Mouse (Mus musculus) forebrain, embryonic 12.5 days (tissue): ENCODE measurements around the gene Celsr1. TPM values are rescaled to one million over a fixed set of nuclear protein-coding genes. Genes with fewer than 3 reads are reported as not detected.

Experiments used
- ATAC-seq: fragments of 200-750 bp; cut with Nextera tagmentation; 2 replicates; pipeline ENCODE4 v1.8.0; 2017; ENCODE audit warnings: moderate TSS enrichment; ENCODE audit not compliant: low FRiP score
- H3K27ac ChIP-seq: fragments of 300-500 bp; sonication (generic); 2 replicates; pipeline ENCODE4 v1.5.1; 2016; ENCODE audit warnings: mild to moderate bottlenecking
- H3K27me3 ChIP-seq: fragments of 300-500 bp; sonication (generic); 2 replicates; pipeline ENCODE4 v1.6.1; 2016; ENCODE audit warnings: mild to moderate bottlenecking
- H3K36me3 ChIP-seq: fragments of 300-500 bp; sonication (generic); replicated peaks from 2 replicates; pipeline ENCODE4 v1.6.1; 2016; ENCODE audit warnings: mild to moderate bottlenecking
- H3K4me1 ChIP-seq: fragments of 300-500 bp; sonication (generic); 2 replicates; pipeline ENCODE4 v1.6.1; 2016
- H3K4me2 ChIP-seq: fragments of 300-500 bp; sonication (generic); 2 replicates; pipeline ENCODE4 v1.6.1; 2016; ENCODE audit warnings: mild to moderate bottlenecking, moderate library complexity
- H3K4me3 ChIP-seq: fragments of 300-500 bp; sonication (generic); replicated peaks from 2 replicates; pipeline ENCODE4 v1.5.1; 2016; ENCODE audit warnings: mild to moderate bottlenecking
- H3K9ac ChIP-seq: fragments of 300-500 bp; sonication (generic); 2 replicates; pipeline ENCODE4 v1.6.1; 2016; ENCODE audit warnings: mild to moderate bottlenecking
- H3K9me3 ChIP-seq: fragments of 300-500 bp; sonication (generic); 2 replicates; pipeline ENCODE4 v1.6.1; 2016
- WGBS: fragments of 180-500 bp; shearing (Covaris S2); methylation state at CpG from one replicate; pipeline ENCODE4 v1.1.7; 2016; 5-methylcytosine and 5-hydroxymethylcytosine counted together
- polyA plus RNA-seq: library from polyadenylated mRNA; unstranded; fragments of >200 nt; fragmentation: Nextera tagmentation; extraction: Ambion mirVana; gene quantifications from 2 replicates; pipeline ENCODE4 v1.2.1, GENCODE M21; 2016

Gene Celsr1
- polyA plus RNA-seq, 1 experiment from 2014 or later, result 7.9 TPM

DNA sequence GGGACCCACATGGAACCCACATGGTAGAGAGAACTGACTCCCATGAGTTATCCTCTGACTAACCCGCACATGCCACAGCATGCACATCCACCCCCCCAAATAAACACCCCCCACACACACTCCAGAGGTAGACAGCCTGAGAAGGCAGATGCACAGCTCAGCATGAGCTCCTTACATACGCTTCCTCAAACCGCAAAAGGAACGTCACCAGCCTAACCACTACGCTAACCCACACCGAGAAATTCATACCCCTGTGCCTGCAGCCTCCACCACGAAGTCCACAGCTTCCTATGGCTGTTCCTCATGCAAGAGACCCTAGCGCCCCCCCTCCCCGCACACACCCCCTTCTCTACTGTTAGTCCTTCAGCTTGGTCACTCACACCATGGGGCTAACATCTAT is 11.6 kb downstream of the Celsr1 start:
- no peak for ATAC-seq
- H3K27me3 ChIP-seq, result no peaks in the 10 kb centered on the region
- no peak overlapping the region for H3K9ac ChIP-seq
- peaks cover 17% of the 10 kb centered on the region for H3K36me3 ChIP-seq
- 79% methylated on average over 9 of the region's 9 CpGs for WGBS
- no peak overlapping the region for H3K4me2 ChIP-seq
- no peak overlapping the region for H3K4me3 ChIP-seq
- H3K27ac ChIP-seq, result no peak overlapping the region
- H3K9me3 ChIP-seq, result 0 out of 2 replicates have a peak, but pooled peaks cover 5% of the 10 kb centered on the region
- peaks cover 9% of the 10 kb centered on the region; the same call in 1 of the 2 replicates for H3K4me1 ChIP-seq

- H3K4me3 ChIP-seq, result no peak overlapping the region
- WGBS, result 87% methylated on average over 9 of the region's 9 CpGs
- H3K9me3 ChIP-seq, result 0 out of 2 replicates have a peak, but pooled peaks cover 5% of the 10 kb centered on the region
- H3K4me1 ChIP-seq, result peaks cover 9% of the 10 kb centered on the region; the same call in 1 of the 2 replicates
- no peak overlapping the region for H3K27ac ChIP-seq
- H3K9ac ChIP-seq, result no peak overlapping the region
- ATAC-seq, result no peak
- no peak overlapping the region for H3K4me2 ChIP-seq
- H3K36me3 ChIP-seq, result peaks cover 13% of the 10 kb centered on the region; the same call in 1 of the 2 replicates
- no peaks in the 10 kb centered on the region for H3K27me3 ChIP-seq
Measured at GRCm38 (mm10) chr15:86021301-86021700, 12.3 kb downstream of the Celsr1 start.

DNA sequence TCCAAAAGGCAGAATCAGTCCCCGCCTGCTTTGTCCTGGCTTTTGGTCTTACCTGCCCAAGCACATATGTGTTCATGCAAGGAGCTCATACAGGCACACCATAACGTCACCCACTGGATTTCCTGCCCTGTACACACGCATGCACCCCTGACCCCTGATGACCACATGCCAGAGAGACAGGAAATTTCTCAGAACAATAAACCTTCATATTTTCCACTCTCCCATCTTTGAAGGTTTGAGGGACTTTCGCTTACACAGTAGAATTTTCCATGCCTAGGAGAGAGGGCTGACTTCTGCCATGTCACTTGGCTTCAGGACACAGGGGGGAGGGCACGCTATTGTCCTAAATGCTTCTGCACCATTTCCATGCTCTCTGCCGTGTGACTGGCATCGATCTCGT is 13.6 kb downstream of the Celsr1 start:
- Histone ChIP-seq H3K27ac (no peak overlapping the region), H3K9me3 (0 out of 2 replicates have a peak, but pooled peaks cover 5% of the 10 kb centered on the region), H3K4me1 (peaks cover 15% of the 10 kb centered on the region; the same call in 1 of the 2 replicates), H3K27me3 (no peaks in the 10 kb centered on the region), H3K36me3 (peaks cover 16% of the 10 kb centered on the region; the same call in 1 of the 2 replicates), H3K4me2 (no peak overlapping the region), H3K4me3 (no peak overlapping the region), H3K9ac (no peak overlapping the region)
- ATAC-seq, result no peak
- WGBS, result 84% methylated on average over 8 of the region's 8 CpGs

DNA sequence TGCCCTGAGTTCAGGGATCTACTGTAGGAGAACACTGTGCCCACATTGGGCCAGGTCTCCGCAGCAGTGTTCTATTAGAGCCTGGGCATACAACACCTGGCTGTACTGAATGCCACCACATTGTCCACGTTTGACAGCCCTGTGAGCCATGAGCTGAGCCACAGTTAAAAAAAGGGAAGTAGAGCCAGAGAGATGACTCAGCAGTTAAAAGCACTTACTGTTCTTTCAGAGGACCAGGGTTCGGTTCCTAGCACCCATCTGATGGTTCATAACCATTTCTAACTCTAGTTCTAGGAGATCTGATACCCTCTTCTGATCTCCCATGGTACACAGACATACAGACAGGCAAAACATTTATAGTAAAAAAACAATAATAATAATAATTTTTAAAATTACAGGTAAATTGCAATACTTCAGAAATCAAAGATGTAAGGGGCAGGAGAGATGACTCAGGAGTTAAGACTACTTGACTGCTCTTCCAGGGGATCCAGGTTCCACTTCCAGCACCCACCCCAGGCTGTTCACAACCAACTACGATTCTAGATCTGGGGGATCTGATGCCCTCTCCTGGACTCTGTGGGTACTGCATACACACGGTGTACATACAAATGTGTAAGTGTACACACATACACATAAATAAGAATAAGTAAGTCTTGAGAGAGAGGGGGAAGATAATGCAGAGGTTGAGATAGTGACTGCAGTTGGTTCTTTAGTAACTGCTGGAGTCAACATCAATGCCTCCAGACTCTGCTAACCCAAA is 14.6 kb downstream of the Celsr1 start:
- H3K27ac ChIP-seq, result no peak overlapping the region
- 0 out of 2 replicates have a peak, but pooled peaks cover 5% of the 10 kb centered on the region for H3K9me3 ChIP-seq
- no peak overlapping the region for H3K9ac ChIP-seq
- H3K4me3 ChIP-seq, result no peak overlapping the region
- ATAC-seq, result no peak
- peaks cover 19% of the 10 kb centered on the region for H3K4me1 ChIP-seq
- H3K27me3 ChIP-seq, result no peaks in the 10 kb centered on the region
- H3K36me3 ChIP-seq, result peaks cover 16% of the 10 kb centered on the region; the same call in 1 of the 2 replicates
- 97% methylated on average over 5 of the region's 5 CpGs for WGBS
- H3K4me2 ChIP-seq, result no peak overlapping the region

- H3K9ac ChIP-seq, result no peak overlapping the region
Measured at GRCm38 (mm10) chr15:86017336-86017735, 16.2 kb downstream of the Celsr1 start.

GRCm38 (mm10) chr15:86015860-86016541 is 17.6 kb downstream of the Celsr1 start:
- 81% methylated on average over 13 of the region's 13 CpGs for WGBS
- 0 out of 2 replicates have a peak, but pooled peaks cover 5% of the 10 kb centered on the region for H3K9me3 ChIP-seq
- no peak overlapping the region for H3K9ac ChIP-seq

More at GRCm38 (mm10) chr15:86017336-86017735, 16.2 kb downstream of the Celsr1 start:
- Histone ChIP-seq H3K4me1 (peaks cover 34% of the 10 kb centered on the region), H3K36me3 (peaks cover 15% of the 10 kb centered on the region; the same call in 1 of the 2 replicates), H3K9me3 (0 out of 2 replicates have a peak, but pooled peaks cover 5% of the 10 kb centered on the region), H3K4me2 (no peak overlapping the region), H3K4me3 (no peak overlapping the region), H3K27ac (no peak overlapping the region), H3K27me3 (no peaks in the 10 kb centered on the region)
- no peak for ATAC-seq
- WGBS, result 96% methylated on average over 6 of the region's 6 CpGs

DNA sequence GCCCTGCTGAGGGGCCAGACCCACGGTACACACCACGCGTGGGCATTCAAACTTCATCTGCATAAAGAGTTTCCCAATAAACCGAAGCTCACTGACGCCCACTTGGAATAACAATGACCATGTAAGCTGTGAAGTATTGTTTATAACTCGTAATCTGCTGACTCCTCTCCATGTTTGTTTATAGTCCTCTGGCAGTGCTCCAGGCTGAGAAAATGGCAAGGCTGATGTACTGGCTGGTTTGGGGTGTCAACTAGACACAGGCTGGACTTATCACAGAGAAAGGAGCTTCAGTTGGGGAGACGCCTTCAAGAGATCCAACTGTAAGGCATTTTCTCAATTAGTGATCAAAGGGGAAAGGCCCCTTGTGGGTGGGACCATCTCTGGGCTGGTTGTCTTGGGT is 18.6 kb downstream of the Celsr1 start:
- Histone ChIP-seq H3K4me1 (peaks cover 29% of the 10 kb centered on the region), H3K36me3 (peaks cover 15% of the 10 kb centered on the region; the same call in 1 of the 2 replicates)
- 83% methylated on average over 7 of the region's 7 CpGs for WGBS

More at GRCm38 (mm10) chr15:86015860-86016541, 17.6 kb downstream of the Celsr1 start:
- no peak for ATAC-seq
- Histone ChIP-seq H3K27ac (no peak overlapping the region), H3K27me3 (no peaks in the 10 kb centered on the region), H3K4me1 (peaks cover 38% of the 10 kb centered on the region), H3K4me2 (no peak overlapping the region), H3K36me3 (peaks cover 15% of the 10 kb centered on the region; the same call in 1 of the 2 replicates), H3K4me3 (no peak overlapping the region)

DNA sequence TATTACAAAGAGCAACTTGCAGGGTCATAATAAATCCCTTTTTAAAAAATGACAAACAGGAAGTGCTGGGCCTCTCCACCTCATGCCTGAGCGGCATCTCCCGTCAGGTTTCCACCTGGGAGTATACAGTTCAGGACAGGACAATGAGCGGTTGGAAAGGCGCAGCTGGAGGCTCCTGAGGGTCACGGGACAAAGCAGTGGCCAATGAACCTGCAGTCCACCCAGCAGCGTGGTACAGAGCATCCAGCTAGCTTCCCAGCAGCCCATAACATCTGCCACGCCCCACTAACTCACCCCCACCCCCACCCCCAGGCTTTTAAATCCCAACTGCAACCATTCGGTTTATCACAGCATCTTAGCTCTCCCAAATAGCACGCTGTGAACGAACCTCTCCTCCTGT is 19.9 kb downstream of the Celsr1 start:
- Histone ChIP-seq H3K4me2 (peak overlapping the region; percentile 24), H3K4me3 (no peak overlapping the region), H3K4me1 (peaks cover 29% of the 10 kb centered on the region), H3K27ac (peak overlapping the region; percentile 61; the same call in 1 of the 2 replicates), H3K36me3 (peaks cover 7% of the 10 kb centered on the region; the same call in 1 of the 2 replicates), H3K9me3 (no peaks in the 10 kb centered on the region), H3K9ac (no peak overlapping the region), H3K27me3 (no peaks in the 10 kb centered on the region; the same call in 1 of the 2 replicates)
- ATAC-seq, result no peak
- WGBS, result 16% methylated on average over 10 of the region's 10 CpGs

More for the DNA sequence above, 18.6 kb downstream of the Celsr1 start:
- Histone ChIP-seq H3K27ac (no peak overlapping the region), H3K4me2 (no peak overlapping the region), H3K27me3 (no peaks in the 10 kb centered on the region), H3K9ac (no peak overlapping the region), H3K4me3 (no peak overlapping the region), H3K9me3 (0 out of 2 replicates have a peak, but pooled peaks cover 5% of the 10 kb centered on the region)
- ATAC-seq, result no peak

- Histone ChIP-seq H3K4me3 (no peak overlapping the region), H3K27ac (peak overlapping the region; percentile 61; the same call in 1 of the 2 replicates)
- peak; percentile 67; the same call in 1 of the 2 replicates for ATAC-seq
Measured at GRCm38 (mm10) chr15:86013130-86013529, 20.4 kb downstream of the Celsr1 start.

GRCm38 (mm10) chr15:86007690-86008121 is 25.9 kb downstream of the Celsr1 start:
- no peak overlapping the region for H3K9ac ChIP-seq
- ATAC-seq, result no peak
- H3K4me1 ChIP-seq, result peaks cover 37% of the 10 kb centered on the region
- H3K9me3 ChIP-seq, result no peaks in the 10 kb centered on the region
- no peaks in the 10 kb centered on the region for H3K36me3 ChIP-seq
- H3K4me3 ChIP-seq, result no peak overlapping the region
- no peaks in the 10 kb centered on the region; the same call in 1 of the 2 replicates for H3K27me3 ChIP-seq
- H3K27ac ChIP-seq, result no peak overlapping the region
- no peak overlapping the region for H3K4me2 ChIP-seq
- WGBS, result 23% methylated on average over 6 of the region's 6 CpGs

More at GRCm38 (mm10) chr15:86013130-86013529, 20.4 kb downstream of the Celsr1 start:
- Histone ChIP-seq H3K36me3 (peaks cover 6% of the 10 kb centered on the region; the same call in 1 of the 2 replicates), H3K4me1 (peaks cover 30% of the 10 kb centered on the region), H3K4me2 (peak overlapping the region; percentile 24), H3K9ac (no peak overlapping the region), H3K9me3 (no peaks in the 10 kb centered on the region), H3K27me3 (no peaks in the 10 kb centered on the region; the same call in 1 of the 2 replicates)
- WGBS, result 3% methylated on average over 2 of the region's 2 CpGs

DNA sequence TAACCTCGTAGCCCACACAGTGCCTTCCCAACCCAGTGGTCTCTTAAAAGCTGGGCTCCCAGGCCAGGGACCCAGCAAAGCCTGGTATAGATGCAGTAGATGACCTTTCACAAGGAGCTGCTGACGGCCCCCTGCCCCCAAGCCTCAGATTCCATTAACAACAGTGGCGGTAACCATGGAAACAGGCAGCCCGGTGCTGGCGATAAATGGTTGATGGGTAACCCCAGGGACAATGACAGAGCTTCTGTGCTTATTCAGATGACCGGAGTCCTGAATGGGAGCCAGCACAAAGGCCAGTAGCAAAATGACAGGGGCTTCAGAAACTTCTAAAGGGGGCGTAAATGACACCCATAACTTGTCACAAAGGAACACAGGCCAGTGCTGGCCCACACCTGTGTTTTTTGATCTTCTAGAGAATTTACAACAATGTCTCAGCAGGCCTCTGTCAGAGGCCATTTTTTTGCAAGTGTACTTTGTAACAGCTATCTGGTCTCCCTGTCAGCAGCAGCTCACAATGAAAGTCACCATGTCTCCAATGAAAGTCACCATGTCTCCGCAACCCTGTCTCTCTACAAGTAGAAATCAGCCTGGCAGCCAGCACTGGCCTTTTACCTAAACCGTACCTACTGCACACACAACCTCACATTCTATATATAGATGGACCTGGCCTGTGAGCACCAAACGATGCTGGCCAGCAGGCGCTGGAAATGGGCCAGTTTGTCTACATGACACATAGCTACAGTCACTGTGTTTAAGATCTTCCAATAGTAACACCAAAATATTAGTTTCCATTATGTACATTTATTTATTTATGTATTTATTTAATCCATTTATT is 27.7 kb downstream of the Celsr1 start:
- H3K4me3 ChIP-seq, result no peak overlapping the region
- no peaks in the 10 kb centered on the region; the same call in 1 of the 2 replicates for H3K27me3 ChIP-seq
- peak overlapping the region; percentile 86 for H3K27ac ChIP-seq
- no peaks in the 10 kb centered on the region for H3K9me3 ChIP-seq
- no peaks in the 10 kb centered on the region for H3K36me3 ChIP-seq
- peak; percentile 73 for ATAC-seq
- 7% methylated on average over 11 of the region's 11 CpGs for WGBS
- no peak overlapping the region for H3K9ac ChIP-seq
- H3K4me1 ChIP-seq, result peaks cover 41% of the 10 kb centered on the region
- H3K4me2 ChIP-seq, result peak overlapping the region; percentile 21
